Mouse (Mus musculus) small intestine, adult 2 months (tissue): ENCODE data around the gene Pla2g2e.

Experiments used
- CTCF ChIP-seq: fragments of 200-500 bp; IDR thresholded peaks from 2 replicates; pipeline ENCODE4 v1.5.1; 2012; ENCODE audit warnings: low read depth, mild to moderate bottlenecking, control low read depth, inconsistent platforms, low read length, moderate library complexity, mixed read lengths; ENCODE audit not compliant: insufficient replicate concordance, insufficient read length; ENCODE audit errors: extremely low read depth
- POLR2A ChIP-seq: fragments of 200-500 bp; IDR thresholded peaks from 2 replicates; pipeline ENCODE4 v1.6.1; 2012; ENCODE audit warnings: low read depth, mild to moderate bottlenecking, control low read depth, inconsistent platforms, low read length, moderate library complexity

DNA sequence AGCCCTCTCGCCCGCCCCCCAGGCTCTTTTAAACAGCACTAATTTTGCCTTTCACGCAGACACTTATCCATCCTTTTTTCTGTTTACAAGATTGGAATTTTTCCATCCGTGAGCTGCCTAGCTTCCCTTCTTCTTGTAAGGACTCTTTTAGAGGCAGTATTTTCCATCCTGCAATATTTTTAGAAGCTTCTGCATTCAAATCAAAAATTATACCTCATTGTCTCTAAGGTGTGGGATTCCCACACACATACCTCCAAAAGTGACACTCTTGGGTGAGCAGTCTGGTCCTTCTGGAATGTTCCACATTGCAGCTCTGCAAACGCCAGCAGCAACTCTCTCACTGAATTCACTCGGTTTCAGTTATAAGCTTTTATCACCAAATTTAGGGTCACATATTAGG lies 24.8 kb upstream of the Pla2g2e start:
- TF ChIP-seq POLR2A (no peak), CTCF (no peak)
